Mouse (Mus musculus): ENCODE data around the gene Cwc22. TPM values are rescaled to one million over a fixed set of nuclear protein-coding genes. Genes with fewer than 3 reads are reported as not detected.

Cwc22 gene
- total and polyA plus RNA-seq, 2 experiments from 2014 or later = 10.8 to 16.0 TPM

GRCm38 (mm10) chr2:77949521-77949920 is 3.3 kb upstream of the Cwc22 start:
- DNase-seq (ENCODE audit: low spot score) = no peak
- no peak overlapping the region for H3K9ac ChIP-seq (replicated peaks; ENCODE audit: low read depth, low read length)
- TF ChIP-seq CTCF (IDR thresholded peaks at IDR 0.05; ENCODE audit: low read depth) = no peak

DNA sequence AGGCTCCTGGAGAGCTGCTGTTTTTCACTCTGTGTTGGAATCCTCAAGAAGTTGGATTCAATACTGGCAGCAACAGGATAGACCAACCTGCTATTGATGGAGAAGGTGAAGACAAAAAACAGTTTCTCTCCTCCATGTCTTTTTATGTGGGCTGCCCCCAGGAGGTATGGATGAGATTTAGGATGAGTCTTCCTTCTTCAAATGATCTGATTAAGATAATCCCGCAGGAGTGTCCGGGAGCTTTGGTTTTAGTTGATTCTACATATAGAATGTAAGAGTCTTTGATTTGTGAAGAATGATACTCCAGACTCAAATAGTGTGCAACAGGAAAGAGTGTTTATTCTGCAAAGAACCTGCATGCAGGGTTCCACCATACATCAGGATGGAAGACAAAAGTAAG is 2.7 kb upstream of the Cwc22 start:
- Histone ChIP-seq H3K9ac (replicated peaks; ENCODE audit: low read depth, low read length) (no peak overlapping the region), H3K4me3 (ENCODE audit: low read depth, low read length) (no peak overlapping the region), H3K4me1 (ENCODE audit: control insufficient read depth, insufficient read depth) (peaks cover 8% of the 10 kb centered on the region; the same call in 1 of the 2 replicates), H3K9me3 (replicated peaks; ENCODE audit: control insufficient read depth, low read length) (peaks cover 5% of the 10 kb centered on the region; the same call in 1 of the 2 replicates), H3K36me3 (replicated peaks; ENCODE audit: control insufficient read depth, insufficient read depth, low read length) (0 out of 2 replicates have a peak, but pooled peaks cover 2% of the 10 kb centered on the region), H3K27ac (ENCODE audit: low read depth) (no peak overlapping the region), H3K27me3 (ENCODE audit: control insufficient read depth, insufficient read depth, low read length) (no peaks in the 10 kb centered on the region), H3K4me2 (ENCODE audit: low read depth, low read length) (no peak overlapping the region)
- TF ChIP-seq EP300 (IDR thresholded peaks at IDR 0.05; ENCODE audit: low read depth) = no peak
- TF ChIP-seq CTCF (IDR thresholded peaks at IDR 0.05; ENCODE audit: low read depth) = no peak
- DNase-seq (ENCODE audit: low spot score) (no peak), ATAC-seq (ENCODE audit: insufficient read depth, low read depth) (no peak)
- 72% methylated on average over 2 of the region's 2 CpGs for WGBS

More at GRCm38 (mm10) chr2:77949521-77949920, 3.3 kb upstream of the Cwc22 start:
- Histone ChIP-seq H3K4me1 (ENCODE audit: control insufficient read depth, insufficient read depth) (peaks cover 6% of the 10 kb centered on the region; the same call in 1 of the 2 replicates), H3K9me3 (replicated peaks; ENCODE audit: control insufficient read depth, low read length) (peaks cover 5% of the 10 kb centered on the region; the same call in 1 of the 2 replicates), H3K27ac (ENCODE audit: low read depth) (no peak overlapping the region), H3K36me3 (replicated peaks; ENCODE audit: control insufficient read depth, insufficient read depth, low read length) (no peaks in the 10 kb centered on the region), H3K4me3 (ENCODE audit: low read depth, low read length) (no peak overlapping the region), H3K4me2 (ENCODE audit: low read depth, low read length) (no peak overlapping the region), H3K27me3 (ENCODE audit: control insufficient read depth, insufficient read depth, low read length) (no peaks in the 10 kb centered on the region)
- ATAC-seq (ENCODE audit: insufficient read depth, low read depth) = no peak
- WGBS = 78% methylated on average over 1 of the region's 1 CpGs

DNA sequence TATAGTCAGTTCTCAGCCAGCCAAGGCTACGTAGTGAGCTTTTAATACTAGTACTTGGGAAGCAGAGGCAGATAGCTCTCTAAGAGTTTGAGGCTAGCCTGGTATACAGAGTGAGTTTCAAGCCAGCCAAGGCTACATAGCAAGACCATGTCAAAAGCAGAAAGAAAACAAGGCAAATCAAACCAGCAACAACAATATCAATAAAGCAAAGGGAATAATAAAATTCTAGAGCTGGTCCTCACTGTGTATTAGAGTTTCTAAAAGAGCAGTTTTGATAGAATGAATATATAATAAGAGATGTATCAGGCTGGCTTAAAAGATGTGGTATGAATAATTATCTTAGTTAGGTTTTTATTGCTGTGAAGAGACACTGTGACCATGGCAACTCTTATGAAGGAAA is 2.0 kb upstream of the Cwc22 start:
- DNase-seq (ENCODE audit: low spot score) (no peak), ATAC-seq (ENCODE audit: insufficient read depth, low read depth) (no peak)
- H3K4me3 ChIP-seq (ENCODE audit: low read depth, low read length) = no peak overlapping the region
- H3K4me2 ChIP-seq (ENCODE audit: low read depth, low read length) = no peak overlapping the region
- H3K9me3 ChIP-seq (replicated peaks; ENCODE audit: control insufficient read depth, low read length) = peaks cover 5% of the 10 kb centered on the region; the same call in 1 of the 2 replicates
- no peak overlapping the region for H3K9ac ChIP-seq (replicated peaks; ENCODE audit: low read depth, low read length)
- no peak overlapping the region for H3K27ac ChIP-seq (ENCODE audit: low read depth)
- no peaks in the 10 kb centered on the region for H3K27me3 ChIP-seq (ENCODE audit: control insufficient read depth, insufficient read depth, low read length)
- H3K36me3 ChIP-seq (replicated peaks; ENCODE audit: control insufficient read depth, insufficient read depth, low read length) = 0 out of 2 replicates have a peak, but pooled peaks cover 4% of the 10 kb centered on the region
- H3K4me1 ChIP-seq (ENCODE audit: control insufficient read depth, insufficient read depth) = peaks cover 8% of the 10 kb centered on the region; the same call in 1 of the 2 replicates
- WGBS = 74% methylated on average over 1 of the region's 1 CpGs
- no peak for TF ChIP-seq CTCF (IDR thresholded peaks at IDR 0.05; ENCODE audit: low read depth)
- TF ChIP-seq EP300 (IDR thresholded peaks at IDR 0.05; ENCODE audit: low read depth) = no peak

DNA sequence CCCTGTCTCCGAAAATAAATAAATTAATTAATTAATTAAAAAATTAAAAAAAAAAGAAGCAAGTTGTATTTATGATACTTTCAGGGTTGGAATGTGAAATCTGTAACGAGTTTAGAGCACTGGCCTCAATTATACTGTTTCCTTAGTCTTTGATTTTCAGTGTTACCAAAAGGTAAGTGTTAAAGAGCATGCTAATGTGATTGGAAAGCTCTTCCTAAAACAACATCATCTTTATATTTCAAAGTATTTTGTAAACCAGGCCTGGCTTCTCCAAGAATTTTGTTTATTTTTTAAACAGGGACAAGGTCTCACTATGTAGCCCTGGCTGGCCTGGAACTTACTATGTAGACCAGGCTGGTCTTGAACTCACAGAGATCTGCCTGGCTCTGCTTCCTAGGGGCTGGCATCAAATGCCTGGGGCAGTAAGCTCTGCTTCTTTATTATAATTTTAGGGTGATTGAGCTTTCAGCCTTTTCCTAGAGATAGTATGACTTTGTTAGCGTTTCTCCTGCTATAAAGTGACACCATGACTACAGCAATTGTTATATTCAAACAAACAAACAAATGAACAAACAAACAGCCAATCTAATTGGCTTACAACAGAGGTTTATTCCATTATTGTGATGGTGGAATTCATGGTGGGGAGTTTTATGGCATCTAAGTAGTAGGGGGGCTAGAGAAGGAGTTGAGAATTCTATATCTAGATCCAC is 1.1 kb upstream of the Cwc22 start:
- peaks cover 5% of the 10 kb centered on the region; the same call in 1 of the 2 replicates for H3K9me3 ChIP-seq (replicated peaks; ENCODE audit: control insufficient read depth, low read length)
- ATAC-seq (ENCODE audit: insufficient read depth, low read depth) (no peak), DNase-seq (ENCODE audit: low spot score) (no peak)
- H3K4me2 ChIP-seq (ENCODE audit: low read depth, low read length) = no peak overlapping the region
- TF ChIP-seq EP300 (IDR thresholded peaks at IDR 0.05; ENCODE audit: low read depth) (no peak), CTCF (IDR thresholded peaks at IDR 0.05; ENCODE audit: low read depth) (no peak)
- H3K36me3 ChIP-seq (replicated peaks; ENCODE audit: control insufficient read depth, insufficient read depth, low read length) = 0 out of 2 replicates have a peak, but pooled peaks cover 4% of the 10 kb centered on the region
- H3K9ac ChIP-seq (replicated peaks; ENCODE audit: low read depth, low read length) = no peak overlapping the region
- no peaks in the 10 kb centered on the region for H3K27me3 ChIP-seq (ENCODE audit: control insufficient read depth, insufficient read depth, low read length)
- 63% methylated on average over 3 of the region's 3 CpGs for WGBS
- H3K4me3 ChIP-seq (ENCODE audit: low read depth, low read length) = no peak overlapping the region
- no peak overlapping the region for H3K27ac ChIP-seq (ENCODE audit: low read depth)
- peaks cover 8% of the 10 kb centered on the region; the same call in 1 of the 2 replicates for H3K4me1 ChIP-seq (ENCODE audit: control insufficient read depth, insufficient read depth)

DNA sequence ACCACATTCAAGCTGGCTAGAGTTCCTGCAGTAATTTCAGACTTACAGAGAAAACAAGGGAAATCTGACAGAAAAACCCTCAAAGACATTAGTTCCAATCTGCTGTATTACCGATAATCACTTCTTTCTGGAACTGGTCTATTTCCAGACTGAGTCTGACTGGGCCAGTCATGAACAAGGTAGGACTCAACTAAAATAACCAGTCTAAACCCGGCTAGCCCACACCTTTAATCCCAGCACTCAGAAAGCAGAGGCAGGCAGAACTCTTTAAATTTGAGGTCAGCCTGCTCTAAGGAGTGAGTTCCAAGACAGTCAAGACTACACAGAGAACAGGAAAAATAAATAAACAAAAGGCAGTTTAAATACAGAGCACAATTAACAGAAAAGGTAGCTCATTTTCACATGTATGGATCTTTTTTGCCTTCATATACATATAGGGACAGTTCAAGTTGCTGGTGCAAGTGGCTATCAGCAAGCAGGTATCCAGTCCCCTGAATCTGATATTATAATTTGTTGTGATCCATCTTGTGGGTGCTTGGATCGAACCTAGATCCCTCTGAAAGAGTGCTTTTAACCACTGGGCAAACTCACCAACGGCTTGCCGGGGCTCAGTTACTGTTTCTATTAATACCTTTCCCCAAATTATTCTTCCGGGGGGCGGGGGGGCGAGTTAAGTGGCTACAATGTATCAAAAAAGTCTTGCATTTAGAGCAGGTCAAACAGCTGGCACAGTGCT is 1.1 kb downstream of the Cwc22 start:
- Histone ChIP-seq H3K27ac (ENCODE audit: low read depth) (peak overlapping the region; percentile 79; the same call in 1 of the 2 replicates), H3K4me1 (ENCODE audit: control insufficient read depth, insufficient read depth) (peaks cover 8% of the 10 kb centered on the region; the same call in 1 of the 2 replicates), H3K36me3 (replicated peaks; ENCODE audit: control insufficient read depth, insufficient read depth, low read length) (0 out of 2 replicates have a peak, but pooled peaks cover 4% of the 10 kb centered on the region), H3K9ac (replicated peaks; ENCODE audit: low read depth, low read length) (peak overlapping the region; percentile 96), H3K4me2 (ENCODE audit: low read depth, low read length) (peak overlapping the region; percentile 86), H3K4me3 (ENCODE audit: low read depth, low read length) (peak overlapping the region; percentile 98), H3K27me3 (ENCODE audit: control insufficient read depth, insufficient read depth, low read length) (no peaks in the 10 kb centered on the region), H3K9me3 (replicated peaks; ENCODE audit: control insufficient read depth, low read length) (no peaks in the 10 kb centered on the region)
- WGBS = 32% methylated on average over 8 of the region's 8 CpGs
- ATAC-seq (ENCODE audit: insufficient read depth, low read depth) (no peak), DNase-seq (ENCODE audit: low spot score) (no peak)
- no peak for TF ChIP-seq EP300 (IDR thresholded peaks at IDR 0.05; ENCODE audit: low read depth)
- no peak for TF ChIP-seq CTCF (IDR thresholded peaks at IDR 0.05; ENCODE audit: low read depth)

Measured in heart, postnatal 0 days (tissue).